Mouse (Mus musculus) intestine, postnatal 0 days (tissue): ENCODE measurements around the gene Vwf. TPM values are rescaled to one million over a fixed set of nuclear protein-coding genes. Genes with fewer than 3 reads are reported as not detected.

Experiments used
- ATAC-seq: fragments of 200-750 bp; cut with Nextera tagmentation; 2 replicates; pipeline ENCODE4 v1.8.0; 2017; ENCODE audit warnings: mild to moderate bottlenecking, moderate TSS enrichment, moderate library complexity
- H3K27ac ChIP-seq: fragments of 300-500 bp; sonication (generic); 2 replicates; pipeline ENCODE4 v1.5.1; 2014; ENCODE audit warnings: mild to moderate bottlenecking, low read depth, low read length, moderate library complexity
- H3K27me3 ChIP-seq: fragments of 300-500 bp; sonication (generic); replicated peaks from 2 replicates; pipeline ENCODE4 v1.6.1; 2014; ENCODE audit warnings: low read length, mixed read lengths; ENCODE audit not compliant: control insufficient read depth, insufficient read depth
- H3K36me3 ChIP-seq: fragments of 300-500 bp; sonication (generic); 2 replicates; pipeline ENCODE4 v1.6.1; 2014; ENCODE audit warnings: mild to moderate bottlenecking, moderate library complexity; ENCODE audit not compliant: control insufficient read depth, insufficient read depth
- H3K4me1 ChIP-seq: fragments of 300-500 bp; sonication (generic); replicated peaks from 2 replicates; pipeline ENCODE4 v1.6.1; 2014; ENCODE audit warnings: antibody characterized with exemption, low read length, mixed read lengths; ENCODE audit not compliant: control insufficient read depth, insufficient read depth
- H3K4me2 ChIP-seq: fragments of 300-500 bp; sonication (generic); replicated peaks from 2 replicates; pipeline ENCODE4 v1.6.1; 2014; ENCODE audit warnings: low read depth, mild to moderate bottlenecking, moderate library complexity
- H3K4me3 ChIP-seq: fragments of 300-500 bp; sonication (generic); 2 replicates; pipeline ENCODE4 v1.5.1; 2014; ENCODE audit warnings: low read depth, low read length
- H3K9ac ChIP-seq: fragments of 300-500 bp; sonication (generic); 2 replicates; pipeline ENCODE4 v1.6.1; 2014; ENCODE audit warnings: mild to moderate bottlenecking, low read depth, low read length
- H3K9me3 ChIP-seq: fragments of 300-500 bp; sonication (generic); 2 replicates; pipeline ENCODE4 v1.6.1; 2016; ENCODE audit warnings: mixed run types; ENCODE audit not compliant: control insufficient read depth
- CTCF ChIP-seq: sonication (generic); IDR thresholded peaks from 2 replicates; pipeline ENCODE4 v1.5.1; 2016; ENCODE audit warnings: low read depth, mild to moderate bottlenecking, control low read depth, antibody characterized with exemption, moderate library complexity
- WGBS: fragments of 180-500 bp; shearing (Covaris S2); extraction: QIAGEN DNeasy Blood & Tissue Kit; methylation state at CpG from one replicate; pipeline ENCODE4 v1.1.7; 2014; 5-methylcytosine and 5-hydroxymethylcytosine counted together
- polyA plus RNA-seq: library from polyadenylated mRNA; unstranded; fragments of >200 nt; fragmentation: Nextera tagmentation; extraction: Ambion mirVana; gene quantifications from 2 replicates; pipeline ENCODE4 v1.2.1, GENCODE M21; 2015

The Vwf gene
- polyA plus RNA-seq, 1 experiment from 2014 or later, result 10.6 TPM

GRCm38 (mm10) chr6:125539423-125539822, 7.2 kb upstream of the Vwf start:
- Histone ChIP-seq H3K9ac (no peak overlapping the region), H3K4me1 (no peaks in the 10 kb centered on the region), H3K27ac (no peak overlapping the region), H3K36me3 (no peaks in the 10 kb centered on the region), H3K4me3 (no peak overlapping the region), H3K4me2 (no peak overlapping the region), H3K27me3 (no peaks in the 10 kb centered on the region), H3K9me3 (no peaks in the 10 kb centered on the region)
- ATAC-seq, result peak; percentile 45; the same call in 1 of the 2 replicates
- 26% methylated on average over 8 of the region's 8 CpGs for WGBS
- no peak for TF ChIP-seq CTCF

GRCm38 (mm10) chr6:125540199-125540598, 6.4 kb upstream of the Vwf start:
- Histone ChIP-seq H3K9me3 (no peaks in the 10 kb centered on the region), H3K4me1 (no peaks in the 10 kb centered on the region), H3K27me3 (no peaks in the 10 kb centered on the region), H3K27ac (no peak overlapping the region), H3K36me3 (no peaks in the 10 kb centered on the region), H3K4me3 (no peak overlapping the region), H3K9ac (no peak overlapping the region), H3K4me2 (no peak overlapping the region)
- no peak for TF ChIP-seq CTCF
- 77% methylated on average over 10 of the region's 10 CpGs for WGBS
- ATAC-seq, result no peak

GRCm38 (mm10) chr6:125540826-125541225, 5.7 kb upstream of the Vwf start:
- H3K27ac ChIP-seq, result no peak overlapping the region
- 84% methylated on average over 6 of the region's 6 CpGs for WGBS
- H3K4me2 ChIP-seq, result no peak overlapping the region
- no peak for TF ChIP-seq CTCF
- no peaks in the 10 kb centered on the region for H3K9me3 ChIP-seq
- H3K4me3 ChIP-seq, result no peak overlapping the region
- H3K27me3 ChIP-seq, result no peaks in the 10 kb centered on the region
- no peak overlapping the region for H3K9ac ChIP-seq
- ATAC-seq, result no peak
- no peaks in the 10 kb centered on the region for H3K36me3 ChIP-seq
- no peaks in the 10 kb centered on the region for H3K4me1 ChIP-seq

- WGBS, result 78% methylated on average over 6 of the region's 6 CpGs
Measured at GRCm38 (mm10) chr6:125541296-125541695, 5.3 kb upstream of the Vwf start.

GRCm38 (mm10) chr6:125548406-125548805, 1.8 kb downstream of the Vwf start:
- H3K4me1 ChIP-seq, result no peaks in the 10 kb centered on the region
- no peak overlapping the region for H3K4me3 ChIP-seq
- no peak overlapping the region for H3K4me2 ChIP-seq
- no peak for ATAC-seq
- WGBS, result 59% methylated on average over 10 of the region's 10 CpGs
- H3K27me3 ChIP-seq, result no peaks in the 10 kb centered on the region
- H3K9me3 ChIP-seq, result no peaks in the 10 kb centered on the region
- H3K27ac ChIP-seq, result no peak overlapping the region
- no peak overlapping the region for H3K9ac ChIP-seq
- TF ChIP-seq CTCF, result no peak
- no peaks in the 10 kb centered on the region for H3K36me3 ChIP-seq

More at GRCm38 (mm10) chr6:125541296-125541695, 5.3 kb upstream of the Vwf start:
- H3K27ac ChIP-seq, result no peak overlapping the region
- no peak overlapping the region for H3K4me2 ChIP-seq
- H3K9me3 ChIP-seq, result no peaks in the 10 kb centered on the region
- no peak overlapping the region for H3K4me3 ChIP-seq
- ATAC-seq, result no peak
- TF ChIP-seq CTCF, result no peak
- no peaks in the 10 kb centered on the region for H3K4me1 ChIP-seq
- no peaks in the 10 kb centered on the region for H3K36me3 ChIP-seq
- H3K9ac ChIP-seq, result no peak overlapping the region
- no peaks in the 10 kb centered on the region for H3K27me3 ChIP-seq

GRCm38 (mm10) chr6:125550172-125550571, 3.6 kb downstream of the Vwf start:
- Histone ChIP-seq H3K9me3 (no peaks in the 10 kb centered on the region), H3K36me3 (no peaks in the 10 kb centered on the region), H3K27ac (no peak overlapping the region), H3K4me1 (no peaks in the 10 kb centered on the region), H3K4me3 (no peak overlapping the region), H3K4me2 (no peak overlapping the region), H3K27me3 (no peaks in the 10 kb centered on the region), H3K9ac (no peak overlapping the region)
- TF ChIP-seq CTCF, result no peak
- 75% methylated on average over 5 of the region's 5 CpGs for WGBS
- no peak for ATAC-seq

GRCm38 (mm10) chr6:125552760-125553159, 6.2 kb downstream of the Vwf start:
- Histone ChIP-seq H3K9ac (no peak overlapping the region), H3K9me3 (no peaks in the 10 kb centered on the region), H3K27me3 (no peaks in the 10 kb centered on the region), H3K4me3 (no peak overlapping the region), H3K27ac (no peak overlapping the region), H3K4me2 (no peak overlapping the region), H3K36me3 (no peaks in the 10 kb centered on the region), H3K4me1 (no peaks in the 10 kb centered on the region)
- no peak for ATAC-seq
- no peak for TF ChIP-seq CTCF
- WGBS, result 54% methylated on average over 6 of the region's 6 CpGs
